Mouse (Mus musculus) right cerebral cortex, postnatal 25 days (tissue): Measurements from ENCODE around the gene AC140267.1.
A peak's percentile ranks its signal among the peaks of the same experiment; 100 is the strongest.

ENCODE experiments used
- DNase-seq: peaks from one replicate; pipeline ENCODE4 v3.0.0; 2022

AC140267.1 gene

GRCm38 (mm10) chr15:80232331-80232730 is 3.3 kb upstream of the AC140267.1 start:
- DNase-seq, result no peak

DNA sequence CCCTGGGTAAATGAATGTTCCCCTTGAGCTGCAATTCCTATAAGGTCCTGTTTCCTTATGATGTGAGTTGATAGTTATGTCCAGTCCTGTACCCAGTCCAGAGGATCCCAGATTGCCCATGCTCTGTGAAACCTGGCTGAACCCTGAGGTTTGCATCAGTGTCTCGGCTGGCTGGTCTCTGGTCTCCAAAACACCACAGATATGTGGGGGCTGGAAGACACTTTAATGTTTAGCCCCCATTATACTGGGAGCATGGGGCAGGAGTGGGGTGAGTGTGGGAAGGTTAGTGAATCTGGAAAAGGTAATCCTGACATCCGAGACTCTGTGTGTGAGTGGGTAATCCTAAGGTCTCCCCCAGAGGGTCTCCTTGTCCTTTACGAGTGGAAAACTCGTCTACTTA is 2.6 kb upstream of the AC140267.1 start:
- no peak for DNase-seq

DNA sequence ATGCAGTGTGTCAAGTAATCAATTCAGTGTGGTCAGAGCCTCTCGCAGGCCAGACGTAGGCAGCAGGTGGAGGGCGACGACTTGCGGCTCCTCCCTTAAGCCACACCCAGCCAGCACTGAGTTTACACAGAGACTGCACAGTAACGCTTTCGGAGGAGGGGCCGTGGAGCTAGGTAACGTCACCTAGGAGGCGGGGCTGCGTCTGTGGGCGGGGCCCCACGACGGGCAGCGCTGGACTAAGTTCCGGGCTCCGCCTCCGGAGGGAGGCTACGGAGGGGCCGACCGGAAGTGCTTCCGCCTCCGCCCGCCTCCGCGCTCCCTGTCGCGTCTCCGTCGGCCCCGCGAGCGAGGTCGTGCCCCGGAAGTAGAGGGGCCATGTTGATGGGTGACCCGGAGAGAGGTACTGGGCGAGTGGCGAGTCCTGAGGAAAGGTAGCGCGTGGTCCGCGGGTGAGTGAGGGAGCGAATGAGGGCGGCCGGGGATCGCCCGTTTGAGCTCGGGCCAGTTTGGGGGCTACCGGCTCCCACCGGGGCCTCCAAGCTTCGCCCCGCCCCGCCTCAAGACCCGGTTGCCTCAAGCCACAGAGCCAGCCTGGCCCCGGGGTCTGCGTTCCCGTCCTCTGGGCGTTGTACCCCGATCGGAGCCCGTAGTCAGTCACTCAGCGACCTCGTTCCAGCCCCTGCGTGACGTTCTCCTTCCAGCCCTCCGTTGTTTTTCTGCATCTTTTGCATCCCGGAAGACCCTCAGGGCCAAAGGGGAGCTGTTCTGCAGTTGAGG is 1.7 kb upstream of the AC140267.1 start, which contains the start of gene Mief1:
Gene Mief1 (plus strand): TSS at position 286 of the 777 bp plus-strand sequence.
- peak; percentile 98 for DNase-seq

- no peak for DNase-seq
Observed at GRCm38 (mm10) chr15:80248135-80248534, 12.5 kb downstream of the AC140267.1 start.

- no peak for DNase-seq
Observed at GRCm38 (mm10) chr15:80248596-80248995, 13.0 kb downstream of the AC140267.1 start.

GRCm38 (mm10) chr15:80249672-80250071 is 14.0 kb downstream of the AC140267.1 start:
- DNase-seq, result no peak

GRCm38 (mm10) chr15:80250586-80250985 is 15.0 kb downstream of the AC140267.1 start:
- no peak for DNase-seq

DNA sequence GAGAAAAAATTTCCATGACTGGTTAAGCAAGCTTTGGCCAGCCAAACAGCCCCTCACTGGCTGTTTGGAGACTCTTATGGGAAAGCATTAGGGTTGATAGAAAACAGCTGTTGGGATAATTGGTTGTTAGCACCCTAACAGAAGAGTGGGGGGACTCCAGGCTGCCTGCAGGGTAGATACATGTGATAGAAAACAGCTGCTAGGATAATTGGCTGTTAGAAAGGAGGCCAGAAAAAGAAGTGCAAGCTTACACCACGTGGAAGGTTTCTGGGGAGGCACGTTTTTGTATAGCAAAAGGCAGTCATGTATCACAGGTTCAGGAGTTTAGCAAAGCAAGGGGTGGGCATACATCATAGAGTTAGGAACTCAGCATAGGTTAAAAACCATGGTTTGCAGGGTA is 17.9 kb downstream of the AC140267.1 start:
- DNase-seq, result no peak

DNA sequence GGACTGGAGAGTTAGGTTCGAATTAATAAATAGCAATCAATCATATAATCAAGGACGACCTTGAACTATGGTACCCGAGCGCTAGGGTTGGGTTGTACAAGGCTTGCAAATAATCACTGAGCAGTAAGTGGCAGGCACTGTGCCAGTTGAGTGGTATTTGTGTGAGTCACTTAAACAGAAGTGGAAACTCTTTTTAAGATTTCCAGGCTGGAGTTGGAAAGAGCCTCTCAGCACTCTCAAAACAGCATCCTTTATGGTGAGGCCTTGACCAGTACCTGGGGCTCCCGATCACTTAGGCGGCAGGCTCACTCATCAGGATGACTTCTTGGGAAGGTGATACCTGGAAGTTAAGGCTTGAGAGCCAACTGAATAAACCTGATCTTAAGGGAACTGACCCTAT is 18.6 kb downstream of the AC140267.1 start:
- DNase-seq, result no peak

DNA sequence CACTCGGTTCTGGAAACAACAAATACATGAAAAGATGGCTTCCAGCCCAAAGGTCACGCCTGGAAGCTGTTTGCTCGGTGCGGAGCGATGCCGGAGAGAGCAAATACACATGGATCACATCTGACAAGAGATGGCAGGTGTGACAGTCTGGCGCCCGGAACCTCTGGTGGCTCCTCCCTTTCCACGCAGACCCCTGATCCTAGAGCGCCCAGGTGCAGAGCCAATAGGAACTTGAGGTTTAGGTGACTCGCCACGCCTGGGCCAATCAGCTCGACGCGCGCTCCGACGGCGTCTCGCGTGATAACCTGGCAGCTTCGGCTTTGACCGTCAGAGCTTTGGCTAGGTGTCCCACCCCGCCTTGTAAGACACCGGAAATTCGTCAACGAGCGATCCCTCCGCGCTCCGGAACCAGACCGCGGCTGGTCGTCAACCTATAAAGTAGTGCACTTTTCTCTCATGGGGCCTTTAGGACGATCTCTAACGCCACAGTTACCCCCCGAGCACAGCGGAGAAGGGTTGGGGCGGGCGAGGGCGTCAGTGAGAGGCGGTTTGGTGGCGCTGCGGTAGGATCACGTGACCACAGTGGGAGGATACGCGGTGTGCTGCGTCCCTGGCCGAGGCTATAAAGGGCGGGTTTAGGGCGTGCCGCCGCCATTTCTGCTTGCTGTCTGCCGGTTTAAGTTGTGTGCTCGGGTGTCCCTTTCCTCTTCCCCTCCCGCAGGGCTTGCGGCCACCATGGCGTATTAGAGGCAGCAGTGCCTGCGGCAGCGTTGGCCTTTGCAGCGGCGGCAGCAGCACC is 19.4 kb downstream of the AC140267.1 start, which contains the start of gene Atf4:
Gene Atf4 (plus strand): TSS at position 338 of the 799 bp plus-strand sequence.
- peak; percentile 97 for DNase-seq

- peak; percentile 60 for DNase-seq
Observed at GRCm38 (mm10) chr15:80255646-80256121, 20.0 kb downstream of the AC140267.1 start.

DNA sequence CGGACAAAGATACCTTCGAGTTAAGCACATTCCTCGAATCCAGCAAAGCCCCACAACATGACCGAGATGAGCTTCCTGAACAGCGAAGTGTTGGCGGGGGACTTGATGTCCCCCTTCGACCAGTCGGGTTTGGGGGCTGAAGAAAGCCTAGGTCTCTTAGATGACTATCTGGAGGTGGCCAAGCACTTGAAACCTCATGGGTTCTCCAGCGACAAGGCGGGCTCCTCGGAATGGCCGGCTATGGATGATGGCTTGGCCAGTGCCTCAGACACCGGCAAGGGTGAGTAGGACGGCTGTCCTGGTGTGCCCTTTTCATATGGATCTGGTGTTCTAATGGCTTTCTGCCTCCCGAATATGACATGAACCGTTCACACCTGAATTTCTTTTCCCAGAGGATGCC is 20.6 kb downstream of the AC140267.1 start:
- DNase-seq, result no peak

DNA sequence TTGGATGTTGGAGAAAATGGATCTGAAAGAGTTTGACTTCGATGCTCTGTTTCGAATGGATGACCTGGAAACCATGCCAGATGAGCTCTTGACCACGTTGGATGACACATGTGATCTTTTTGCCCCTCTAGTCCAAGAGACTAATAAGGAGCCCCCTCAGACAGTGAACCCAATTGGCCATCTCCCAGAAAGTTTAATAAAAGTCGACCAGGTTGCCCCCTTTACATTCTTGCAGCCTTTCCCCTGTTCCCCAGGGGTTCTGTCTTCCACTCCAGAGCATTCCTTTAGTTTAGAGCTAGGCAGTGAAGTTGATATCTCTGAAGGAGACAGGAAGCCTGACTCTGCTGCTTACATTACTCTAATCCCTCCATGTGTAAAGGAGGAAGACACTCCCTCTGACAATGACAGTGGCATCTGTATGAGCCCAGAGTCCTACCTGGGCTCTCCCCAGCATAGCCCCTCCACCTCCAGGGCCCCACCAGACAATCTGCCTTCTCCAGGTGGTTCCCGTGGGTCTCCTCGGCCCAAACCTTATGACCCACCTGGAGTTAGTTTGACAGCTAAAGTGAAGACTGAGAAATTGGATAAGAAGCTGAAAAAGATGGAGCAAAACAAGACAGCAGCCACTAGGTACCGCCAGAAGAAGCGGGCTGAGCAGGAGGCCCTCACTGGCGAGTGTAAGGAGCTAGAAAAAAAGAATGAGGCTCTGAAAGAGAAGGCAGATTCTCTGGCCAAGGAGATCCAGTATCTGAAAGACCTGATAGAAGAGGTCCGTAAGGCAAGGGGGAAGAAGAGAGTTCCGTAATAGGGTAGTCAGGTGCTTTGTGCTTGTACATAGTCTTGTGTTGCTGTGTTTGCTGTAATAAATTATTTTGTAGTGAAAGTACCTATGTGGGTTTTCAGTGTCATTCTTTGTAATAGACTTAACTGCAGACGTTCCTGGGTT is 21.3 kb downstream of the AC140267.1 start:
- DNase-seq, result no peak

GRCm38 (mm10) chr15:80257602-80258239 is 22.1 kb downstream of the AC140267.1 start:
- no peak for DNase-seq

DNA sequence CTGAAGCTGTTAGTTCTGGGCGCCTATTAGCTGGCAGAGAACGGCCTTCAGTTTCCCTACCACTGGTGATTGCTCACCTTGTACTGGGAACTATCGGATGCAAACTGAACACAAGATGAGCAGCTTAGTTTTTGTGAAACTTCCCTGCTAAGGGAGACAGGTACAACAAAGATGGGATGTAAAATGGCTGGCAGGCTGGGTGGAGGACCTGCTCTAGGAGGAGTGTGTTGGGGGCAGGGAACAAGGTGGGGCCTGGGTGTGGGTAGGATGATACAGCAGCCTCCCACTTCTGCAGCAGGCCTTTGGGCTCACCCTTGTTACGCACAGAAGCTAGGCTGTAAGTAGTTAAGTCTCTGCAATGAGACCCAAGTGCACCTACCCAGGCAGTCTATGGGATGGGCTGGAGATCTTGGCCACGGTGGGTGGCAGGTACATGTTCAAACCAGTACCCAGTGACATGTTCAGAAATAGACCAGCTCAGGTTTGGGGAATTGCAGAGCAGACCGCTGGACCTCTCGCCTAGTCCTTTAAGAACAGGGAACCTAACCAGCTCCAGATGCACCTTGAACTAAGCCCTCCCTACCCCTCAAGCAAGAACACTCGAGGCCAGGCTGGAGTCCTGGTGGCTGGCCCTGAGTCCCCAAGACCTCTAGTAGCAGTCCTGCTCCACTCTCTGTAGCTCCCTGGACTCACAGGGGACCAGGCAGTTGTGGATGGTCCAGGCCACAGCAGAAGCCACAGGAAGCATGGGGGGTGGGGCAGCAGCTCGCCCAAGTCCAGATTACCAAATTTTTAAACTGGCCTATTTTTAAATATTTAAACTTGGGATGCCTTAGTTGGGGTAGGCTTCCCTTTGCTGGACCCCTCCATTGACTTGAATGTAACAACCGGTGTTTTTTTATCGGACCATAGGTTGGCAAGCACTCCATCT is 22.9 kb downstream of the AC140267.1 start:
- DNase-seq, result no peak

DNA sequence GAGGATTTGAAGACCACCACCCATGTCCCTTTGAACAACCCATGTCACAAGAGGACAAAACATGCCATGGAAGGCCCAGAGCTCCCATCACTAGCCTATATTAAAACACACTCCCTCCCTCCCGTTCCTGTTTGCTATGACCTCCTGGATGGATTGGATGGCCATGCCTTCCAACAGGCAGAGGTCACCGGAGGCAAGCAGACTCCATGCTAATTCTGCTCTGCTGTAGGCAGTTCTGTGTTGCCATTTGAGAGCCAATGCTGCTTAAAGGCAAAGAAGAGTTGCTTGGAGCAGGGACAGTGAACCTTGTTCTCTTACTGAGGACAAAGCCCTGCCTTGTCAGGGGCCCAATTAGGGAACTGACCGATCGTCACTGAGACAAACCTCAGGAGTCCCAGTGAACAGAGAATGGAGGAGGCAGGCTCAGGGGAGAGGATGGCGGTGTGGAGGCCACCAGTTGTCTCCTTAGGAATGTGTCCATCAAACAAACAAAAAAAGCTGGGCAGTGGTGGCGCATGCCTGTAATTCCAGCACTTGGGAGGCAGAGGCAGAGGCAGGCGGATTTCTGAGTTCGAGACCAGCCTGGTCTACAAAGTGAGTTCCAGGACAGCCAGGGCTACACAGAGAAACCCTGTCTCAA is 23.9 kb downstream of the AC140267.1 start:
- no peak for DNase-seq

DNA sequence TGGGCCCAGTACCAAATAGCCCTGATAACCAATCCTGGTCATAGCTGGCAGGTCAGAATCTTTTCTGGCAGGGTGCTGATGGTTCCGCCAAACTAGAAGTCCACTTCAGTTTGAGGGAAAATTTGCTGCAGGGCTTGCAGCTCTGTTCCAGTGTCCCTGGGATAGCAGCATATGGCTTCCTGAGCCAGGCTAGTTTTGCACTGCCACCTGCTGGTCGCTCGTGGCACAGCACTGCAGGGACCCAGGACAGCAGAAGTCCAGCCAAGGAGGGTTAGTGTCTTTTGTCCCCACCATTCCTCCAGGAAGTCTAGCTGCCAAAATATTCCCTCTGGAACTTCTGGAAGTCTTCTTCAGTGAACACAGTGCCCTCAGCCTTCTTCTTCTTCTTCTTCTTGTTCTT is 25.0 kb downstream of the AC140267.1 start:
- peak; percentile 77 for DNase-seq

DNA sequence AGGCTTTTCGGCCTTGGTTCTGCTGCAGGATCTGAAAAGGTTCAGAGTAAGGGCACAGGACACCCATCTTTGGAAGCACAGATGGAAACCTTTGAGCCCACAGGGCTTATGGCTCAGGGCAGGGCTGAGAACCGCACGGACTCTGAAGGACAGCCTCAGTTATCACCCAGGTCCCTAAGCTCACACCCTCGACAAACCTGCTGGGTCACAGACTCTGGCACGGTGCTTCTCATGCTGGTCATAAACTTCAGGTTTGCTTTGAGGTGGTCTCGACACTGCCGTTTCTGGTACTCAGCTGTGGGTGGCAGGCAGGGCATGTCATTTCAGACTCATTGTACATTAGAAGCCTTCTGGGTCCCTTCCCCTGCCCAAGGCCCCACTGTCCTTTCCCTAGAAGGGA is 25.5 kb downstream of the AC140267.1 start:
- DNase-seq, result no peak

- DNase-seq, result peak; percentile 85
Observed at GRCm38 (mm10) chr15:80263610-80264575, 28.3 kb downstream of the AC140267.1 start, which contains the start of gene Rps19bp1. Rps19bp1 (minus strand) TSS chr15:80264315.
